Mouse (Mus musculus): ENCODE measurements at regions not wholly inside any gene's neighbourhood (a gene's known extent, or its start where the extent isn't known, plus 50 kb on each side); places are given as distances from the start of the nearest gene placed in this dataset.

GRCm38 (mm10) chr11:114608009-114608408 is 60.3 kb upstream of the Rpl38 start:
- TF ChIP-seq POLR2A (IDR thresholded peaks at IDR 0.05; ENCODE audit: low read depth, low read length) (no peak), CTCF (conservative IDR thresholded peaks at IDR 0.05; ENCODE audit: insufficient read depth, insufficient read length, low read depth, low read length) (0 out of 2 replicates have a peak, but pooled peaks have one; percentile 4)

All from kidney, adult 2 months (tissue).